Mouse (Mus musculus) limb, embryonic 11.5 days (tissue): ENCODE data around the gene Fzr1. TPM values are rescaled to one million over a fixed set of nuclear protein-coding genes. Genes with fewer than 3 reads are reported as not detected.

Experiments used
- ATAC-seq: fragments of 200-750 bp; cut with Nextera tagmentation; 2 replicates; pipeline ENCODE4 v1.8.0; 2017; ENCODE audit warnings: low read depth; ENCODE audit not compliant: insufficient number of reproducible peaks, low FRiP score, low TSS enrichment
- DNase-seq: peaks from one replicate; pipeline ENCODE4 v3.0.0-alpha.2; 2015; ENCODE audit warnings: low spot score
- H3K27ac ChIP-seq: fragments of 300-500 bp; sonication (generic); replicated peaks from 2 replicates; pipeline ENCODE4 v1.5.1; 2014; ENCODE audit warnings: low read depth, mild to moderate bottlenecking, low read length
- H3K27me3 ChIP-seq: fragments of 300-500 bp; sonication (generic); 2 replicates; pipeline ENCODE4 v1.6.1; 2014; ENCODE audit warnings: mild to moderate bottlenecking, low read length, mixed read lengths; ENCODE audit not compliant: control insufficient read depth, insufficient read depth
- H3K36me3 ChIP-seq: fragments of 300-500 bp; sonication (generic); 2 replicates; pipeline ENCODE4 v1.6.1; 2014; ENCODE audit warnings: mild to moderate bottlenecking, low read length, moderate library complexity, mixed read lengths; ENCODE audit not compliant: control insufficient read depth, insufficient read depth
- H3K4me1 ChIP-seq: fragments of 300-500 bp; sonication (generic); 2 replicates; pipeline ENCODE4 v1.6.1; 2014; ENCODE audit warnings: low read length, mixed read lengths; ENCODE audit not compliant: control insufficient read depth, insufficient read depth
- H3K4me2 ChIP-seq: fragments of 300-500 bp; sonication (generic); 2 replicates; pipeline ENCODE4 v1.6.1; 2014; ENCODE audit warnings: low read depth, mild to moderate bottlenecking, moderate library complexity; ENCODE audit not compliant: severe bottlenecking
- H3K4me3 ChIP-seq: fragments of 300-500 bp; sonication (generic); 2 replicates; pipeline ENCODE4 v1.5.1; 2014; ENCODE audit warnings: low read depth, low read length
- H3K9ac ChIP-seq: fragments of 300-500 bp; sonication (generic); 2 replicates; pipeline ENCODE4 v1.6.1; 2014; ENCODE audit warnings: mild to moderate bottlenecking, low read length
- H3K9me3 ChIP-seq: fragments of 300-500 bp; sonication (generic); 2 replicates; pipeline ENCODE4 v1.6.1; 2016; ENCODE audit warnings: low read length; ENCODE audit not compliant: control insufficient read depth
- WGBS: fragments of 180-500 bp; shearing (Covaris S2); extraction: QIAGEN DNeasy Blood & Tissue Kit; methylation state at CpG from one replicate; pipeline ENCODE4 v1.1.7; 2014; 5-methylcytosine and 5-hydroxymethylcytosine counted together
- polyA plus RNA-seq: library from polyadenylated mRNA; unstranded; fragments of >200 nt; fragmentation: Nextera tagmentation; extraction: Ambion mirVana; gene quantifications from 2 replicates; pipeline ENCODE4 v1.2.1, GENCODE M21; 2014

Fzr1 gene
- polyA plus RNA-seq, 1 experiment from 2014 or later, result 119 TPM

- Histone ChIP-seq H3K9me3 (no peaks in the 10 kb centered on the region), H3K4me2 (no peak overlapping the region), H3K27ac (no peak overlapping the region), H3K9ac (no peak overlapping the region), H3K4me1 (peaks cover 16% of the 10 kb centered on the region), H3K4me3 (no peak overlapping the region), H3K27me3 (peaks cover 24% of the 10 kb centered on the region), H3K36me3 (no peaks in the 10 kb centered on the region)
- WGBS, result 76% methylated on average over 11 of the region's 11 CpGs
- no peak for ATAC-seq
- no peak for DNase-seq
Measured at GRCm38 (mm10) chr10:81334324-81334723, 44.0 kb downstream of the Fzr1 start.

GRCm38 (mm10) chr10:81332277-81332676, 46.0 kb downstream of the Fzr1 start:
- peak overlapping the region; percentile 40 for H3K9ac ChIP-seq
- no peaks in the 10 kb centered on the region for H3K9me3 ChIP-seq
- no peak for DNase-seq
- peaks cover under 1% of the 10 kb centered on the region; the same call in 1 of the 2 replicates for H3K36me3 ChIP-seq
- peaks cover 14% of the 10 kb centered on the region for H3K27me3 ChIP-seq
- H3K4me1 ChIP-seq, result peaks cover 16% of the 10 kb centered on the region
- ATAC-seq, result no peak
- peak overlapping the region; percentile 16; the same call in 1 of the 2 replicates for H3K4me2 ChIP-seq
- WGBS, result 13% methylated on average over 27 of the region's 29 CpGs
- H3K4me3 ChIP-seq, result no peak overlapping the region
- no peak overlapping the region for H3K27ac ChIP-seq

- Histone ChIP-seq H3K4me1 (peaks cover 10% of the 10 kb centered on the region; the same call in 1 of the 2 replicates), H3K9me3 (no peaks in the 10 kb centered on the region), H3K36me3 (peaks cover 19% of the 10 kb centered on the region), H3K4me3 (no peak overlapping the region), H3K27me3 (peaks cover 14% of the 10 kb centered on the region), H3K4me2 (no peak overlapping the region), H3K9ac (no peak overlapping the region), H3K27ac (0 out of 2 replicates have a peak overlapping the region, but pooled peaks have one; percentile 8)
- ATAC-seq, result no peak
- WGBS, result 60% methylated on average over 4 of the region's 4 CpGs
- no peak for DNase-seq
Measured at GRCm38 (mm10) chr10:81330007-81330406, 48.3 kb downstream of the Fzr1 start.

- 0 out of 2 replicates have a peak overlapping the region, but pooled peaks have one; percentile 8 for H3K27ac ChIP-seq
- peaks cover 14% of the 10 kb centered on the region for H3K27me3 ChIP-seq
- H3K36me3 ChIP-seq, result peaks cover 25% of the 10 kb centered on the region
- 0 out of 2 replicates have a peak, but pooled peaks cover 7% of the 10 kb centered on the region for H3K4me1 ChIP-seq
- DNase-seq, result no peak
- peak overlapping the region; percentile 30; the same call in 1 of the 2 replicates for H3K9ac ChIP-seq
- H3K4me2 ChIP-seq, result no peak overlapping the region
- H3K9me3 ChIP-seq, result no peaks in the 10 kb centered on the region
- WGBS, result 69% methylated on average over 10 of the region's 10 CpGs
- no peak for ATAC-seq
- H3K4me3 ChIP-seq, result no peak overlapping the region
Measured at GRCm38 (mm10) chr10:81329194-81329975, 48.9 kb downstream of the Fzr1 start.

DNA sequence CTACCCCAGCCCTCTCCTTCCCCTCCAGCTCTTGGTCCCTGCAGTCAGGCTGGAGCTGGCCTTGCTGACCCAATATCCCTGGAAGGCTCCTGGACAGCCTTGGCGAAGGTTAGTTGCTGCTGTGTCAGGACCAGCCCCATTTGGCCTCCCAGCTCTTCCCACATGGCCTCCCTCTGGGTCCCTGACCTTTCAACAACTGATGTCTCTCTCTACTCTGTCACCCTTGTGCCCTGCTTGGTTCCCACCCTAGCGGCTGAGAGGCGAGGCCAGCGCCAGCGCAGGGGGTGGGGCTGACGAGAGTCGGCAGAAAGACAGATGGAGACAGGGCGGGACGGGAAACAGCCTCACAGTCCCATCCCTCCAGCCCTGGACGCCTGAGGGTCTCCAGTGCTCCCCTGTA, 49.9 kb downstream of the Fzr1 start, which contains the start of gene Tbxa2r:
TSS of gene Tbxa2r (plus strand) at position 346 of the 400 bp plus-strand sequence.
- no peak for ATAC-seq
- Histone ChIP-seq H3K4me1 (0 out of 2 replicates have a peak, but pooled peaks cover 7% of the 10 kb centered on the region), H3K4me2 (no peak within 1 kb of the TSS), H3K27me3 (peaks cover 13% of the 10 kb centered on the region), H3K36me3 (peaks cover 35% of the 10 kb centered on the region), H3K9me3 (no peaks in the 10 kb centered on the region), H3K9ac (peak within 1 kb of the TSS; percentile 30; the same call in 1 of the 2 replicates), H3K4me3 (no peak within 1 kb of the TSS), H3K27ac (no peak within 1 kb of the TSS)
- 4% methylated on average over 8 of the region's 10 CpGs for WGBS
- DNase-seq, result no peak

DNA sequence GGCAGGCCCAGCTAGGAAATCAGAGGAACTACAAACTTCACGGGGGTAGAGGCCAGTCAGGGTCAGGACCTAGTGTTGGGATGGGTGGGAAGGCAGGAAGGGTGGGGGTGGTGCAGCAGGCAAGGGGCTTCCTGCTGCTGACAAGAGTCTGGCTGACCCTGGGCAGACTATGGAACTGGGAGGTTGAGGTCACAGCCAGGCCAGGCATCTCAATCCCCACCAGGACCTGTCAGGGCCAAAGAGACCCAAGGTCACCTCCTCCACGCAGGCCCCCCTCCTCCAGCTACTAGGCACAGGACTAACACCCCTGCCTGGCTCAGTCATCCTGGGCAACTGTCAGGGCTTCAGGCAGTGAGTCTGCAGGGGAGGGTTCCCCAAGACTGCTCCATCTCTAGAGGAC, 50.4 kb downstream of the Fzr1 start:
- Histone ChIP-seq H3K4me3 (no peak overlapping the region), H3K27ac (no peak overlapping the region)
- no peak for ATAC-seq

DNA sequence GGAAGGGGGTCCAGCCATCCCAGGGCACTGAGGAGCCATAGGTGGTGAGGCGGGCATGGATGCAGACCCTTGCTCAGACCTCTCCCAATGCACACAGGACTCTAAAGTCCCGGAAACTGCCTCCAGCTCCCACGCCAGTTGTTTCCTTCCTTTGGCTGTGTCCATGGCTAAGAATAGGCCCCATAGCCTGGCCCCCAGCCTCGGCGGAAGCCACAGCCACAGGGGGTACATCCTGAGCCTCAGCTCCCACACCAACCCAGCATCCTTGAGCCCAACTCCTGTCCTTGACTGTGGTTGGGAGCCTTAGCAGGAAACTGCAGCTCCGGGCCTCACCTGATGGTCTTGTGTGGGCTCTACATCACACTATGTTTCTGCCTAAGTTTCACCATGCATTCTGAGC, 51.5 kb downstream of the Fzr1 start:
- H3K4me3 ChIP-seq, result no peak overlapping the region
- no peaks in the 10 kb centered on the region for H3K9me3 ChIP-seq
- no peak overlapping the region for H3K9ac ChIP-seq
- 81% methylated on average over 6 of the region's 6 CpGs for WGBS
- H3K36me3 ChIP-seq, result peaks cover 42% of the 10 kb centered on the region
- ATAC-seq (no peak), DNase-seq (no peak)
- peaks cover 12% of the 10 kb centered on the region; the same call in 1 of the 2 replicates for H3K4me1 ChIP-seq
- H3K4me2 ChIP-seq, result no peak overlapping the region
- H3K27ac ChIP-seq, result no peak overlapping the region
- peaks cover 4% of the 10 kb centered on the region; the same call in 1 of the 2 replicates for H3K27me3 ChIP-seq

More for the DNA sequence above, 50.4 kb downstream of the Fzr1 start:
- Histone ChIP-seq H3K4me1 (0 out of 2 replicates have a peak, but pooled peaks cover 7% of the 10 kb centered on the region), H3K9me3 (no peaks in the 10 kb centered on the region), H3K9ac (no peak overlapping the region), H3K27me3 (peaks cover 12% of the 10 kb centered on the region), H3K4me2 (no peak overlapping the region), H3K36me3 (peaks cover 38% of the 10 kb centered on the region)
- 9% methylated on average over 2 of the region's 2 CpGs for WGBS
- no peak for DNase-seq

DNA sequence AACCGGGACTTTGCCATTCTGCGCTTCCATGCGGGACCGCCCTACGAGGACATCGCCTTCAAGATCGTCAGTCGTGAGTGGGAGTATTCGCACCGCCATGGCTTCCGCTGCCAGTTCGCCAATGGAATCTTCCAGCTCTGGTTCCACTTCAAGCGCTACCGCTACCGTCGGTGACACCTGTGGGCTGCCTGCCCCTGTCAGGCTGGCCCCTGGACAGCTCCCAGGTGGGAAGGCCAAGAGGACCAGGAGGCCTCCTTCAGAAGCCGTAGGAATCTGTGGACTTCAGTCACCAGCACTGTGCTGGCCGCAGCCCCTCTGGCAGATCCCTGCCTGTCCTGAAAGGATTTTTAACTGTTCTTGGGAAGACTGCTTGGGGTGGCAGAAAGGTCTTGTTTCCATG, 52.5 kb downstream of the Fzr1 start:
- Histone ChIP-seq H3K4me1 (peaks cover 14% of the 10 kb centered on the region; the same call in 1 of the 2 replicates), H3K27ac (no peak overlapping the region), H3K9me3 (no peaks in the 10 kb centered on the region), H3K9ac (no peak overlapping the region), H3K27me3 (no peaks in the 10 kb centered on the region), H3K4me3 (no peak overlapping the region), H3K36me3 (peaks cover 42% of the 10 kb centered on the region), H3K4me2 (no peak overlapping the region)
- DNase-seq (no peak), ATAC-seq (no peak)
- 96% methylated on average over 18 of the region's 18 CpGs for WGBS
